Mouse (Mus musculus): ENCODE measurements around the gene Oosp3. TPM values are rescaled to one million over a fixed set of nuclear protein-coding genes. Genes with fewer than 3 reads are reported as not detected.

Gene Oosp3
- total RNA-seq (2021), result not detected
- long read RNA-seq, experiment 1, result 0 reads
- long read RNA-seq, experiment 2, result 0 reads

- DNase-seq (ENCODE audit: low spot score in 2 of 2), result no peak
Measured at GRCm38 (mm10) chr19:11696755-11697154, at the start of gene Oosp3. TSS of gene Oosp3 (plus strand) at chr19:11697055.

- DNase-seq (ENCODE audit: low spot score in 2 of 2), result no peak
Measured at GRCm38 (mm10) chr19:11649564-11649963, 47.3 kb upstream of the Oosp3 start.

- DNase-seq (ENCODE audit: low spot score in 2 of 2), result no peak
Measured at GRCm38 (mm10) chr19:11659142-11659541, 37.7 kb upstream of the Oosp3 start.

DNA sequence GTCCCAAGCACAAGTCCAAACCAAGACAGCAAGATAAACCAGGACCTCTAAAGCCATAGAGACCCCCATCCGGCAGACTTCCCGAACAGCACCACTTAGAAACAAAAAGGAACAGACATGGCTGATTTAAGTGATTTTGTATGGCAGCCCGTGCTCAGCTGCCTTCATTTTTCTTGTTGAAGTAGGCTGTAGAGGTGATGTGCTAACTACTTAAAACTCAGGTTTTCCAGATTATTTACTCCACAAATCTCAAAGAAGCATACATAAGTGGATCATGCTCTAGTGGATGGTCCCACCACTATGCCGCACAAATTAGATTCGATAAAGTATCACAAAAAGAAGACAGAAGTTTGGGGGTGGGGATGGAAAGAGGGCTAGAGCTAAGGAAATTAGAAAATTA, 36.4 kb upstream of the Oosp3 start, which contains the start of gene Oosp2:
Oosp2 (minus strand) TSS at position 101 of the 400 bp plus-strand sequence.
- DNase-seq (ENCODE audit: low spot score in 2 of 2), result no peak

DNA sequence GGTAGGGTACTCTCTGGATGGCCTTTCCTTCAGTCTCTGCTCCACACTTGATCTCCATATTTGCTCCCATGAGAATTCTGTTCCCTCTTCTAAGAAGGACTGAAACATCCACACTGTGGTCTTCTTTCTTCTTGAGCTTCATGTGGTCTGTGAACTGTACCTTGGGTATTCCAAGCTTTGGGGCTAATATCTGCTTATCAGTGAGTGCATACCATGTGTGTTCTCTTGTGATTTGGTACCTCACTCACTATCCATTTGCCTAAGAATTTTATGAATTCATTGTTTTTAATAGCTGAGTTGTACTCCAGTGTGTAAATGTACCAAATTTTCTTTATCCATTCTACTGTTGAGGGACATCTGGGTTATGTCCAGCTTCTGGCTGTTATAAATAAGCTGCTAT, 35.3 kb upstream of the Oosp3 start:
- no peak for DNase-seq (ENCODE audit: low spot score in 2 of 2)

DNA sequence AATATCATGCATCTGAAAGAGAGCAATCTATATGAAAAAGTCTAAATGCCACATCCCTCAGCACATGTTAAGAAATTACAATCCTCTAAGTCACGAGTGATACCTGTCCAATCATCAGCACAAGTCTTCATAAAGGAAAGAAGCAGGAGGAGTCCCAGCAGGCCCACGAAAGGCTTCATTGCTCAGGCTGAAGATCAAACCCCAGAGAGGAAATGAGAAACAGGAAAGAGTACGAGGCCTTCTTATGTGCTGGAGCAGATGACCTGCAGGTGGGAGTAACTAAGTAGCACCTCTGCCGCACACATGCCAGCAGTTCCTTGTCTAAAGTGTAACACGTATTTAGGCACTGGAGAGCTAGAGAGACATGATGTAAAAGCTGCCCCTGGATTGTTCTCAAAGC, 6.0 kb upstream of the Oosp3 start, which contains the start of gene Oosp1:
Oosp1 (minus strand) TSS at position 312 of the 400 bp plus-strand sequence.
- DNase-seq (ENCODE audit: low spot score in 2 of 2), result no peak

DNA sequence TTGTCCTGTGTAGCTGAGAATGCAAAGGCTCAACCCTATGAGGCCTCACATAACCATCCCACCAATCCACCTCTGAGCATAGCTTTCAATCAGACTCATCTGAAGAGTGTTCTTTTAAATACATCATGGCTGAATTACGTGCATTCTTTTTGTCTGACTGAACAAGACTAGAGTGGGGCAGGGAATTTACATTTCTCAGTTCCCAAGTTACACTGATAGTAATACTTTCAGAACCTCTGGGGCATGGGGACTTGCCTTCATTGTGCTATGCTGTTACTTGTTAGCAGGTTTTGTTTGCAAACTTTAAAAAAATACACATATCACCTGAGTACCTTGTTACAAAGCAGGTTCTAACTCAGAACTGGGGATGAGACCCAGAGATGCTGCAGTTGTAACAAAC, 5.4 kb upstream of the Oosp3 start:
- no peak for DNase-seq (ENCODE audit: low spot score in 2 of 2)

DNA sequence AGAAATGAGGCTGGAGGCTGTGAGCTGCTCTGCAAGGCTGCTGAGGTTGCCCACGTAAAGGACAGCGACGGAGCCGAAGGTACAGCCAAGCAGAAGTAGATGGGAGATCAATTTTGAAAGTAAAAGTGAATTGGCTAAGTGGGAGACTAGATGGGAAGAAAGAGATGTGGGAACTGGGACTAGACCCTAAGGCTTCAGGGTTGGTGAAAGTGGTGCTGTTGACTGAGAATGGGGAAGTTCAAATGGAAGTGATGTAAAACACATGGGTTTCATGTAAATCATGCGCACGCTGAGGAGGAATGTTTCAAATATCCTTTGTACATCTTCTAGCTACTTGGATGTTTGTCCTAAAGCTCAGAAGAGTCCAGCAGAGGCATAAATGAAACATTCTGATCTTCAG, 1.5 kb downstream of the Oosp3 start:
- DNase-seq (ENCODE audit: low spot score in 2 of 2), result no peak

GRCm38 (mm10) chr19:11712451-11712850, 15.6 kb downstream of the Oosp3 start:
- no peak for DNase-seq (ENCODE audit: low spot score in 2 of 2)

GRCm38 (mm10) chr19:11720071-11720470, 23.2 kb downstream of the Oosp3 start:
- DNase-seq (ENCODE audit: low spot score in 2 of 2), result no peak

DNA sequence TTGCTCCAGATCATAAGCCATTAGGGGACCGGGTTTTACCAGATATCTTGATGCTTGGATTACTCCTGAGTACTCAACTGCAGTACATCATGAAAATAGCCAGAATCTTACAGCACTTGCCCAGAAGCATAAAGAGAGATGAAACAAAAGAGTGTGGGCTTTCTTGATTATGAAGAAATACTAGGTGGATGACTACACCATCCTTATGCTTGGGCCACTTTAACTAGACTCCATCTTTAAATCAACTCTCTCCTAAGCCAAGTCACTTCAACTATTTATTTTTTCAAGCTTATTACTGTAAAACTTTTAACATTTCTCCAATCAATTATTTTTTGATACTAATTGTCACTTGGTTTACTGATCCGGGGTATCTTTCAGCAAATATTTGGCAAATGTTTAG, 27.0 kb downstream of the Oosp3 start:
- DNase-seq (ENCODE audit: low spot score in 2 of 2), result no peak

DNA sequence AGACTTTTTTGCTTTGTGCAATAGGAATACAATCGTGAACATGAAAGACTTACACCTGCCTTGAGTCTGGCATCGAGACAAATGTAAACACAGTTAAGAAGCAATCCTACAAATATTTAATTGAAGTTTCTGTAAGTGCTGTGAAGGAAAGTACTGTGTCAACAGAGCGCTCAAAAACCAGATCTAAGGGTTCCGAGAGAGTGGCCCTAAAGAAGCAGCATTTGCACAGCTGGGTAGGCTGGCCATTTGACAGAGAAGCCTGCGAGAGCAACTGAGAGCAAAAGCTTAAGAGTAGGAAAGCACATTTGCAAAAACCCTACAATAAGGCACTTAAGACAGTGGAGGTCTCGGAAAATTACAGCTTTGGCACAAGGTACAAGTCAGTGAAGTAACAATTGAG, 27.4 kb downstream of the Oosp3 start:
- DNase-seq (ENCODE audit: low spot score in 2 of 2), result no peak

DNA sequence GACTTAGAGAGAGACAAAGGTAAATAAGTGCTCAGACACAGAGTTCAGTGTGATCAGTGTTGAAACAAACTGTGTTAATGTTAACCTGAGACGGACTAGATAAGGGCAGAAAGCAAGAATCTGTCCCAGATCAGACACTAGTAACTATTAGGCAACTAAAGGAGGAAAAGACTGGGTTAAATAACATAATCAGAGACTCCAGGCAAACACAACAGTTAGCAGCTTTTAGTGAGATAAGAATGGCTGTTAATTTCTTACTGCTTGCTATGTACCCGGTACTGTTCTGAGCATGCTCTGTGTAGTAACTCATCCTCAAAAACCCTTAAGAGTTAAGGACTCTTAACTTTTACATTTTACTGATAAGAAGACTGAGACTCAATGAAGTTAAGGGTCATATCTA, 29.1 kb downstream of the Oosp3 start:
- DNase-seq (ENCODE audit: low spot score in 2 of 2), result no peak

DNA sequence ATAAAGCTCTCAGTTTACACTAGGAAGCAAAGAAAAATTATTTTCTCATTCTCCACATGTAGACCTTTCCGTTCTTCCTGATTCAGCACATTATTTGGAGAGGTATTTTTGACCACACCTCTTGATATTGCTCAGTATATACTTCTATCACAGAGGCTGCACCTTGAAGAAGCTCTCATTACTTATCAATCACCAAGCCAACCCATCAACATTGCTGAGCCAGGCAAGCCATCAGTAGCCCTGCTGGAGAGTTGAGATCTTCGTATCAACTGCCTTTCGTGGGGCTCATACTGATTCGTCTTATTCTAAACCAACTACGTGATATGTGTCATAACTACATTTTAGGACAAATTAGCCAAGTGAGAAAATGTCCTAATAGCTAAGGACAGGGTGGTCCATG, 30.4 kb downstream of the Oosp3 start:
- no peak for DNase-seq (ENCODE audit: low spot score in 2 of 2)

DNA sequence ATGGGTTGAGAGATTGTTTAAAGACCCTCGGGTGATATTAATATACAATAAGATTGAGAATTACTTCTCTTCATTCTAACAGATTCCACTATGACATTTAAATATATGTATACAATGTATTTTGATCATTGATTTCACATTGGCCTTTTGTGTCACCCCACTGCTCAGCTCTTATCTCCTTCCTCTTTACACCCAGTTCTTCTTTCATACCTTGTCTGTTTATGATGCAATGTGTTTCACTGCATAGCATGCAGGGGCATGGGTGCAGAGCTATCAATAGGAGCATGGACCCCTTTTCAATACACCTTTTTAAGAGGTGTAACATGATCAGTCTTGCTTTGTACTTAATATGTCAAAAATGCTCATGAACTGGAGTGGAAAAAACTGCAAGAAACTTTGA, 33.4 kb downstream of the Oosp3 start:
- no peak for DNase-seq (ENCODE audit: low spot score in 2 of 2)

- no peak for DNase-seq (ENCODE audit: low spot score in 2 of 2)
Measured at GRCm38 (mm10) chr19:11736455-11736854, 39.6 kb downstream of the Oosp3 start.

DNA sequence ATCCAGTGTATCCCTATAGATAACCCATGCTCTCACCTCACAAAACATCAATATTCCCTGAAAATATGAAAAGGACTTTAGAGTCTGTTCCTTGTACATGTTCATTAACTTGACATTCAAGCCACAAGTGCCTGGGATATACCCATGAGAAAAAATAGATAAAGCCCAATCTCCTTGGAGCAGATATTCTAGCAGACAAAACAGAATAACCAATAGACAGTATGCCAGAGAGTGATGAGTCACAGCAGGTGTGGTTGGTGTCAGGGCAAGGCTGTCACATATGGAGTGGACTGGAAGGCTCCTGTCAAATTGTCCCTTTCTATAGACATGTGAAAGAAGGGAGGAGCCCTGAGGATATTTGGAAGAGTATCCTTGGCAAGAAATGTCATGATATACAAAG, 48.8 kb downstream of the Oosp3 start:
- no peak for DNase-seq (ENCODE audit: low spot score in 2 of 2)

- no peak for DNase-seq (ENCODE audit: low spot score in 2 of 2)
Measured at GRCm38 (mm10) chr19:11747298-11747697, 50.4 kb downstream of the Oosp3 start, which contains the start of gene Gif. TSS of gene Gif (plus strand) at chr19:11747554.

Other genes with a start within 250 kb of the Oosp3 start
- 1 to 10 TPM in 1 of 2 experiments, under 1 TPM in 1; 0.96 to 1.9 TPM for gene Ms4a6c, start 227.7 kb upstream of the Oosp3 start, total RNA-seq (2021)
- gene Gm8369, start 211.1 kb upstream of the Oosp3 start, total RNA-seq (2021), result under 1 TPM; 0.49 to 0.84 TPM
- gene Ms4a6b, start 180.5 kb upstream of the Oosp3 start, total RNA-seq (2021), result 1 to 10 TPM; 1.4 to 3.1 TPM
- not detected for gene Ms4a4d, start 160.3 kb upstream of the Oosp3 start, total RNA-seq (2021)
- 1 to 10 TPM; 1.4 to 2.1 TPM for gene Ms4a6d, start 92.2 kb upstream of the Oosp3 start, total RNA-seq (2021)
- not detected for gene Ms4a2, start 73.3 kb upstream of the Oosp3 start, total RNA-seq (2021)
- gene Ms4a3, start 56.2 kb upstream of the Oosp3 start, total RNA-seq (2021), result not detected
- not detected for gene Oosp2, start 36.5 kb upstream of the Oosp3 start, total RNA-seq (2021)
- gene Oosp1, start 5.9 kb upstream of the Oosp3 start, total RNA-seq (2021), result not detected
- not detected for gene Gif, start 50.5 kb downstream of the Oosp3 start, total RNA-seq (2021)
- gene Mrpl16, start 73.3 kb downstream of the Oosp3 start, total RNA-seq (2021), result 10 to 100 TPM; 39.3 to 43.3 TPM
- gene Stx3, start 122.3 kb downstream of the Oosp3 start, total RNA-seq (2021), result 10 to 100 TPM; 29.5 to 30.8 TPM
- not detected for gene Olfr1417, start 142.2 kb downstream of the Oosp3 start, total RNA-seq (2021)
- not detected for gene Olfr1418, start 164.0 kb downstream of the Oosp3 start, total RNA-seq (2021)
- gene Olfr1419, start 178.1 kb downstream of the Oosp3 start, total RNA-seq (2021), result not detected
- not detected for gene Olfr1420, start 189.5 kb downstream of the Oosp3 start, total RNA-seq (2021)
- 10 to 100 TPM; 20.4 to 22.4 TPM for gene Patl1, start 215.3 kb downstream of the Oosp3 start, total RNA-seq (2021)